Mouse (Mus musculus): Measurements from ENCODE around the gene Slc25a53.
"Not testable (repeated sequence)": the region's sequence is repeated elsewhere in the genome, so short reads cannot be mapped to it uniquely, and the experiment has no call there.

Gene Slc25a53

GRCm38 (mm10) chrX:137038000-137038483, at the start of gene Slc25a53:
Gene Slc25a53, minus strand, starts transcription at chrX:137038302.
- peak; percentile 81 for DNase-seq (ENCODE audit: low read depth, low spot score)

GRCm38 (mm10) chrX:137063202-137063601, 25.1 kb upstream of the Slc25a53 start:
- DNase-seq (ENCODE audit: low read depth, low spot score) = no peak

DNA sequence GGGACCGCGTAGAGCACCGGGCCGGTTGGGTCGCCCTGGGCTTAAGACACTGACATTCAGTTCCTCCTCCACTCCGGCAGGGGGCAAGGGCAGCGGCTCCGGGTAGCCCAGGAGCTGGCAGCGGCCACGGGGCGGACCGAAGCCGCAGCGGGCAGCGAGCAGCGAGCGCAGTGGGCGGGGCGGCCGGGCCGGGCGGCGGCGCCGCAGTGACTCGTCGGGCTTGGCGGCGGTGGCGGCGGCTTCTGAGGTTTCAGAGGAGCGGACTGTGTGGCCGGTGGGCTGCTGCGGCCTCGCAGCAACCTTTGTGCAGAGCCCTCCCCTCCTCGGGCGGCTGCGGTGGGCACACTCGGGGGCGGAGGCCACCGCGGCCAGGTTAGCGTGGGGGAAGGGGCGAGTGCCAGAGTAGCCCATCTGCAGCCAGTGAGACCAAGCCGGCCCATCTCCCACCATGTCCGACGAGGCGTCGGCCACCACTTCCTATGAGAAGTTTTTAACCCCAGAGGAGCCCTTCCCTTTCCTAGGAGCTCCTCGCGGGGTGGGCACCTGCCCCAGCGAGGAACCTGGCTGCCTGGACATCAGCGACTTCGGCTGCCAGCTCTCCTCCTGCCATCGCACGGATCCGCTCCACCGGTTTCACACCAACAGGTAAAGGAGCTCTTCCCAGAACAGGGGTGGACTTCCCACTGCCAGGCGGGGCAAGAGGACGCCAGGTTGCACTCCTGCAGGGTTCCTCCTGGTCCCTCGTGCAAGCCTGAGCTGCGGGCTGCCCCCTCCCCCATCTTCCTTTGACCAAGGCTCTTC, 11.5 kb upstream of the Slc25a53 start, which contains the start of gene Fam199x:
Gene Fam199x, plus strand, starts transcription at position 170 of the 801 bp plus-strand sequence.
- DNase-seq (ENCODE audit: low read depth, low spot score) = peak; percentile 64

DNA sequence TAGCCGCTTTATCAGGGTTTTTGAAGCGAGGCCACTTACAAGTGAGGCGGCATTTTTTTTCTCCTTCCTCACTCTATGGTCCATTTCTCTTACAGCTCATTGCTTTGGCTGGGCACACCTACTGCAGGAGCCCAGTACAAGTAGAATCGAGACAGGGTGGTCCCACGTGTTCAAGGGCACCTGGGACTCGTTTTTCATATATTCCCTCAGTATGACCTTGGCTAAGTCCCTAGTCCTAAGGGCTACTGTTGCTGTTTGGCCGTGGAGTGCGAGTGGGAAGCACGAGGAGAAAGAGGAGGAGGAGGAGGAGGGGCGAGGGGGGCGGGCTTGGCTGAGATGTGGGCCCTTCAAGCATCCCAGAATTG, 10.9 kb upstream of the Slc25a53 start:
- DNase-seq (ENCODE audit: low read depth, low spot score) = peak; percentile 1

- DNase-seq (ENCODE audit: low read depth, low spot score) = no peak
These were observed 400 bp upstream of the Slc25a53 start for GRCm38 (mm10) chrX:137038502-137038901.

DNA sequence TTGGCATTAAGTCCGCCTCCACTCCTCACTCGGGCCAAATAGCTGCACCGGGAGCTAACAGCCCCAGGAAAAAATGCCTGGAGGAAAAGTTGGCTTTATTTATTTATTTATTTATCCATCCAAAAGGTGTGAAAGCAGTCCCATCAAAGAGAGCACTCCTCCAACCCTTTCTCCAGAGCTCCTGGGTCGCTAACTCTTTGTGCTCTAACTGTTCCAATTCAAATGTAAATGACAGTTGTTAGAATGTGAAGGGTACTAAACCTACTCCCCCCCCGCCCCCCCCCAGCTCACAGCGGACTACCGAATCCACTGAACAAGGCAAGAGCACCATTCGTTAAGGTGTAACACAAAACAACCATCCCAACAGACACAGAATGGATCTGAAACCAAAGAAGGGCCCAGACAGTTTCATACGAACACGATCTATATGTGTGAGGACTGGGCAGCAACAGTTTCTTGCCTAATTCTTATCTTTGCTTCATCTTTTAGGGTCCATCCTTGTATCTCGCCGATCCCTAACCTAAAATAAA, 567 bp downstream of the Slc25a53 start:
- DNase-seq (ENCODE audit: low read depth, low spot score) = no peak

- no peak for DNase-seq (ENCODE audit: low read depth, low spot score)
These were observed 3.8 kb downstream of the Slc25a53 start for GRCm38 (mm10) chrX:137034322-137034721.

DNA sequence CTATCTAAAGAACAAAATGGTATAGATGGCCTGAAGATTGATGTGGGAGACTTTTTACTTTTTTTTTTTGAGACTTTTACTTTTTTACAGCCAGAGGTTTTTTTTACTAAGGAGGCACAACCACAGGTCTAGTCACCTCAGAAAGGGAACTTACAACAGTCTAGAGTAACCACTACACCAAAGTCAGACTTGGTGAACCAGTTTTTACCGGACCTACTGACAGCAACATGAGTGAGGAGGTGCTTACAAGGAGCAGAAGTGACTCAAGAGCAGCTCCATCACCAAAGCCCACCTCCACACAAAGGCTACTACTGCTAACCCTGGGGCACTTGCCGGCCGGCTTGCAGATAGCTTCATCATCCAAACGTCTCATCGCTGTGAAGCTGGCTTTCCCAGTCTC, 6.4 kb downstream of the Slc25a53 start:
- DNase-seq (ENCODE audit: low read depth, low spot score) = no peak

- no peak for DNase-seq (ENCODE audit: low read depth, low spot score)
These were observed 7.2 kb downstream of the Slc25a53 start for GRCm38 (mm10) chrX:137030916-137031315.

GRCm38 (mm10) chrX:137019310-137019709, 18.8 kb downstream of the Slc25a53 start:
- peak; percentile 29 for DNase-seq (ENCODE audit: low read depth, low spot score)

- no peak for DNase-seq (ENCODE audit: low read depth, low spot score)
These were observed 20.4 kb downstream of the Slc25a53 start for GRCm38 (mm10) chrX:137017668-137018067.

DNA sequence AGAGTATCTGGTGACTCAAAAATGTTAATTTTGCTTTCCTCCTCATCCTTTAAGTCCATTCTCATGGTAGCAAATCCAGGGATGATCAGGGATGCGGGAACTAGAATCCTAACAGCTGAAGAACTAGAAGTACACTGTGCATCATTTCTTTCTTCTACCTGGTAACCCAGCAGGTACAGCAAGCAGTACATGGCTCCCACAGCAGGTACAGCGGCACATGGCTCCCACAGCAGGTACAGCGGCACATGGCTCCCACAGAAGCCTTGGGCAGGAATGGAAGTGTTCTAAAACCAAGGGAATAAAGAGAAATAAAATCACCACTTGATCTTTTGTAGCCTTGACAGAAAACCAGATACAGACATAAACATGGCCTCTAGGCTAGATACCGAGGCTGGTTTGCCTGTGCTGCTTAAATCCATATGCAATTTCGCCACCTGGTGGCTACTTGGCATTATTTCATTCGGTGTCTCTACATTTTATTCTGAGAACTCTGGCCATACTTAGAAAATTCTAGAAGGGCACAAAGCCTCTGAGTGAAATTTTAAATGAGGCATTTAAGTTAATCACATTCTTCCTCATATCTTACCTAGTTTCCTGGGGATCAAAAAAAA, 22.9 kb downstream of the Slc25a53 start:
- DNase-seq (ENCODE audit: low read depth, low spot score) = no peak

DNA sequence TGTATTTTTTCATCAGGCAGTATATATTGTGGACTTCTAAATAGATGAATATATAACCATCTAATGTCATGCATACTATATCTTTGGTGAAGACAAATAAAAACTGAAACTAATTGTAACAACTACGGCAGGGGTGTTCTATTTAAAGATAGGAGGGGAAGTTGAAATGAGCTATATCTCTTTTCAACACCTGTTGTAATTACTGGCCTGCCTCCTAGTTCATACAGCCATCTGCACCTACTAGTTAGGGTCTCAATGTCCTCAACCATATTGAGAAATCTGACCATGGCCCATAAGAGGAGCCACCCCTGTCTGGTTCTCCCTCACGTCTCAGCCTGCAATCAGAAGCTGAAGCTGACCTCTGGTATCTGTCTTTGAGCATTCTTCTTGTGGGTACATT, 41.8 kb downstream of the Slc25a53 start:
- no peak for DNase-seq (ENCODE audit: low read depth, low spot score)

DNA sequence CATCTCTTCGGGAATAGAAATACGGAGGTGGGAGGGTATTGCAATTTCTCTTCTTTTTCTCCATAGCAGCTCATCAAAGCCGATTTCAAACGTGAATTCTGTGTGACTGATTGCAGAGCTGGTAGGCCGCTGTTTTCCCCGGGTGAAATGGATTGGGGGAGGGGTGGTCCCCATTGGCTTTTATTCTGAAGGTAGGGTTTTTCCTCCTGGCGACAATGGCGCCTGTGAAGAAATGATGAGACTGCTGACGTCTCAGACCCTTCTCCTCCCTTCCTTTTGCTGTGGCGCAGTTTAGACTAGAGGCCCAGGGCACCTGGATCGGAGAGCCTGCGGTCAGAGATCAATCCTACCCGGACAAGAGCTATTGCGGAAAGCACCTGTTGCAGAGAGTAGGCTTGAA, 44.5 kb downstream of the Slc25a53 start:
- DNase-seq (ENCODE audit: low read depth, low spot score) = no peak

DNA sequence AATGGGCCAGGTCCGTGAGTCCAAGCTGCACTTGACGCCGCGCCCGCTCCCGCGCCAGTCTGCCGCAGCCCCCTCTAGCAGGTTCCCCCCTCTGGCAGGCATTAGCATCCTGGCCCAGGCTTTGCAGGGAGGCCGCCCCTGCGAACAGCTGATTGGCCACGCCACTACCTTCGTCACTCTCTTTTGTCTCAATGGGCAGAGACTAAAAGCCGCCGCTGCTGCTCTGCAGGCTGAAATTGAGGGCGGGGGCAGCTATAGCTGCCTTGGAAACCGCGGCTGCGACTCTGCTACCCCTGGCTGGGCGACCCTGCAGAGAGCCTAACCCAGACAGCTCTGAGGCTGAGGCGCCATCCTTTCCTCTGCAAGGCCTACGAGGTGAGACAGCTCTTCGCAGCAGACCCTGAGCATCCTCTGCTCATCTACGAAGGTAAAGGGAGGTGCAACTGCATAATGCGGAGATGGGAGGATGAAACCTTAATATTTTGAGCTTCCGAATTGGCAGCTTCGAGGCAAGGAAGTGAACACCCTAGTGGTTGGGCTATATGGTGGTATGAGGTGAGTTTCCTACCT, 45.0 kb downstream of the Slc25a53 start, which contains the start of gene Zcchc18:
Gene Zcchc18, plus strand, starts transcription at position 178 of the 570 bp plus-strand sequence.
- DNase-seq (ENCODE audit: low read depth, low spot score) = peak; percentile 70

GRCm38 (mm10) chrX:136992191-136992965, 45.7 kb downstream of the Slc25a53 start:
- no peak for DNase-seq (ENCODE audit: low read depth, low spot score)

DNA sequence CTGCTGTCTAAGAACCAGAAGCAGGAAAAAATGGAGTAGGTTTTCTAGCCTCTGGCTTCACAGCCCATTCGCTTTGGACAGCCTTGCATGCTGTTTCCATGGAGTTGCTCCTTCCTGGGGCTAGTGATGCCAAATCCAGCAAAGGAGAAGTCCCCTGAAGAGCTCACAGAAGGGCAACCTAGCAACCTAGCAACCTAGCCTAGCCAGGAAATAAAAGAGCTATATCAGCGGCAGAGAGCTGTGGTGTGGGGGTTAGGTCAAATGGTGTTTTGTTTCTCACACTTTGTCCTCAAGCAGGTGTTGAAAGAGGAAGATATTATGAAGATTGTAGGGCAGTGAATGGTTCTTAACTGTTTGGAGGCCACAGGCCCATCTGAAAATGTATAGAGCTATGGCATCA, 46.8 kb downstream of the Slc25a53 start:
- no peak for DNase-seq (ENCODE audit: low read depth, low spot score)

GRCm38 (mm10) chrX:136986039-136986438, 52.1 kb downstream of the Slc25a53 start:
- DNase-seq (ENCODE audit: low read depth, low spot score) = no peak

DNA sequence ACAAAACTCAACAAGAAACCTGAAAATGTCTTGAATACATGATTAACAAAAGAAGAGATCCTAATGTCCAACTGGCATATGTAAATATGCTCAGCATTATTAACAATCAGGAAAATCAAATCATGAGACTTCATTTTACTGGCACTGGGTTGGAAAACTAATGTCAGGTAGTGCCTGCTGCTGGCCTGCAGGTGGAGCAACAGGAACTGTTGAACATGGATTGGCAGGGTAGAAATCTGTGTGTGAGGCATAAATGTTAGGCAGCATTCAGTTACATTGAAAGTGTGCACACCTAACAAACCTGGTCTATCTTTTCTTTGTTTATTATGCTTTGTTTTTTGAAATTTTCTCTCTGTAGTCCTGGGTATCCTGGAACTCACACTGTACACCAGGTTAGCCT, 59.5 kb downstream of the Slc25a53 start:
- DNase-seq (ENCODE audit: low read depth, low spot score) = no peak

DNA sequence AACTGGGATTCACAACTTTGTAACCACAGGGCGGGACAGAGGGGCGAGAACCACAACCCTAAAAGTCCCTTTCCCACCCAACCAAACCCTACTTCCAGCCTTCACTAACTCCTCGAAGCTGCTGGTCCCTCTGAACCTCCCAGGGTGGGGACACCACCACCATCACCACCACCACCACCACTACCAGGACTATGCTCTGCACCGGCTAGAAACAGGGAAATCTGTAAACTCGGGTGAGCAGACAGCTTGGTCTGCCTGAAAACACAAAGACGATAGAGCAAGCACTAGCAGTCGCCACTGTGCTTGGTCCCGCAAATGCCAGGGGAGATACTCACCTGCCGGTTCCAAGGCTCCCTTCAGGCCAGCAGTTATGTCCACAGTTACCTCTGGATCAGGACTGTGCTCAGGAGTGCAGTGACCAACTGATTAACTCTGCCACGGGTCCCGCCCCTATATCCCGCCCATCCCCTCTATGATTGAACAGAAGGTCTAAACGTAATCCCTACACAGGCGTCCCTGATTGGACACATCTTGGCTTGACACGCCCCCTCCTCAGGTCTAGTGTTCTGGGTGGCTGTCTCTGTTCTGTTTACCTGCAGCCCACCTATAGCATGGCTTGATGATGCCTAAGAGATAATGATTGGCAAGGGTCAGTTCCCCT, 61.5 kb downstream of the Slc25a53 start, which contains the start of the genes Tmsb15l and Tmsb15b1:
Gene Tmsb15l, minus strand, starts transcription at position 446 of the 661 bp plus-strand sequence.
Gene Tmsb15b1, minus strand, starts transcription at position 451 of the 661 bp plus-strand sequence.
- no peak for DNase-seq (ENCODE audit: low read depth, low spot score)

DNA sequence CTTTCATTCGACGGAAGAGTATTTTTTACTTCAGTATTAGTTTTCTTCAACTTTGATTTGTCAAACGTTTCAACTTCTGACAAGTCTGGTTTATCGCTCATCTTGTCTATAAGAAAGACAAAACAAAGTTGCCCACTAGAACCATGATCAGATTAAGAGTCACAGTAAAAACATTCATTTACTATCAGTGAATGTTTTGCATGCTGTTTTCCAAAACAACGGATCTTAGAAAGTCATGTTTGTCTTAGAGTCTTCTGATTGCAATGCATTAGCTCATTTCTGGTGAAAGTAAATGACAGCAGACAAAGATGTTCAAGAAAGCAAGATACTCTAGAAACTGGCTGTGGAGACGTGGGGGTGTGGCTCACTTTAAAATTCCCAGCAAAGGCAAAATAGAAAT, 62.7 kb downstream of the Slc25a53 start, which contains the start of gene Tmsb15b2:
Gene Tmsb15b2, minus strand, starts transcription at position 101 of the 400 bp plus-strand sequence.
- not testable (repeated sequence) for DNase-seq (ENCODE audit: low read depth, low spot score)

Measured in embryo, embryonic 11.5 days (tissue).